Mouse (Mus musculus) thymus, adult 2 months (tissue): ENCODE data around the gene Pqlc3.

ENCODE experiments used
- CTCF ChIP-seq: fragments of 200-500 bp; IDR thresholded peaks from 2 replicates; pipeline ENCODE4 v1.5.1; 2012; ENCODE audit warnings: mild to moderate bottlenecking, control low read depth, low read length, moderate library complexity, borderline replicate concordance; ENCODE audit not compliant: control insufficient read depth, poor library complexity, insufficient read depth; ENCODE audit errors: extremely low read depth
- POLR2A ChIP-seq: fragments of 200-500 bp; IDR thresholded peaks from 2 replicates; pipeline ENCODE4 v1.6.1; 2012; ENCODE audit warnings: mild to moderate bottlenecking, low read length, control low read depth, moderate library complexity; ENCODE audit not compliant: control insufficient read depth, poor library complexity, insufficient read depth; ENCODE audit errors: extremely low read depth

DNA sequence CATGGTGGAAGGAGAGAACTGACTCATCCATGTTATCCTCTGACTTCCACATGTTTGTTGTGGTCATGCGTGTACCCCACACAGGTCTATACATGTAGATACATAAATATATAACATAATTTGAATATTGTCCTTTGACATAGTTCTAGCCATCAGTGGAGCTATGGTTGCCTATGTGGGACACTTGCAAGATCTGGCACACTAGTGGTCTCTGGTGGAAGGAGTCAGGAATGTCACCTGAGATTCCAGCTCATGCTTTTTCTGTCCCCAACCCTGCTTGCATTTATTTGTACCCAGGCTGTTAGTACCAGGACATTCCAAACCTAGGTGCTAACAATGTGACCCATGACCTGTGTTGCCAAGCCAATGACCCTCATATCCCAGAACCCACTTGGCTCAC lies 49.6 kb upstream of the Pqlc3 start:
- TF ChIP-seq POLR2A (no peak), CTCF (no peak)
